Comparison of ENCODE assay signal across 8 mouse cellular contexts in genomic region chr13:63431030-63431856, GRCm38 (mm10).
DNase-seq lines count a peak whose midpoint lies in the region; ATAC-seq and TF ChIP-seq lines count a peak whose summit lies in the region.

No protein-coding gene starts in this region.

- no peaks in the 10 kb centered on the region for H3K27me3 ChIP-seq in E14TG2a.4 (ENCODE audit: insufficient read depth, low read length)
- no peaks in the 10 kb centered on the region for H3K27me3 ChIP-seq in forebrain, embryonic 12.5 days
- no peaks in the 10 kb centered on the region for H3K27me3 ChIP-seq in heart, postnatal 0 days (ENCODE audit: control insufficient read depth, insufficient read depth, low read length)
- no peaks in the 10 kb centered on the region for H3K27me3 ChIP-seq in liver, embryonic 16.5 days (ENCODE audit: control insufficient read depth, insufficient read depth, low read depth, low read length)
- no peaks in the 10 kb centered on the region for H3K27me3 ChIP-seq in neural tube, embryonic 13.5 days
- no peaks in the 10 kb centered on the region for H3K27me3 ChIP-seq in testis, adult 2 months (ENCODE audit: control insufficient read depth, insufficient read depth, low read length)

- TF ChIP-seq EP300 in heart, postnatal 0 days (IDR thresholded peaks at IDR 0.05; ENCODE audit: low read depth), result no peak

- no peaks in the 10 kb centered on the region for H3K9me3 ChIP-seq in E14TG2a.4 (ENCODE audit: low read length)
- no peaks in the 10 kb centered on the region for H3K9me3 ChIP-seq in forebrain, embryonic 12.5 days
- H3K9me3 ChIP-seq in heart, postnatal 0 days (replicated peaks; ENCODE audit: control insufficient read depth, low read length), result no peaks in the 10 kb centered on the region
- H3K9me3 ChIP-seq in liver, embryonic 16.5 days (replicated peaks; ENCODE audit: control insufficient read depth, low read length), result no peaks in the 10 kb centered on the region
- H3K9me3 ChIP-seq in neural tube, embryonic 13.5 days, result no peaks in the 10 kb centered on the region

- peak overlapping the region; percentile 58 for H3K4me2 ChIP-seq in forebrain, embryonic 12.5 days
- peak overlapping the region; percentile 66 for H3K4me2 ChIP-seq in heart, postnatal 0 days (ENCODE audit: low read depth, low read length)
- peak overlapping the region; percentile 90 for H3K4me2 ChIP-seq in liver, embryonic 16.5 days (ENCODE audit: low read depth, low read length)
- H3K4me2 ChIP-seq in neural tube, embryonic 13.5 days, result peak overlapping the region; percentile 63

- peaks cover 23% of the 10 kb centered on the region for H3K4me1 ChIP-seq in E14TG2a.4 (replicated peaks; ENCODE audit: low read depth, low read length)
- H3K4me1 ChIP-seq in forebrain, embryonic 12.5 days, result peaks cover 11% of the 10 kb centered on the region
- H3K4me1 ChIP-seq in heart, postnatal 0 days (ENCODE audit: control insufficient read depth, insufficient read depth), result 0 out of 2 replicates have a peak, but pooled peaks cover 5% of the 10 kb centered on the region
- peaks cover 12% of the 10 kb centered on the region for H3K4me1 ChIP-seq in liver, embryonic 16.5 days (ENCODE audit: control insufficient read depth, low read depth, low read length)
- peaks cover 11% of the 10 kb centered on the region; the same call in 1 of the 2 replicates for H3K4me1 ChIP-seq in neural tube, embryonic 13.5 days (replicated peaks)
- H3K4me1 ChIP-seq in testis, adult 2 months (ENCODE audit: control insufficient read depth, insufficient read depth, low read length), result peaks cover 3% of the 10 kb centered on the region

- no peaks in the 10 kb centered on the region for H3K36me3 ChIP-seq in E14TG2a.4 (ENCODE audit: insufficient read depth, low read length)
- H3K36me3 ChIP-seq in forebrain, embryonic 12.5 days (replicated peaks), result no peaks in the 10 kb centered on the region
- H3K36me3 ChIP-seq in heart, postnatal 0 days (replicated peaks; ENCODE audit: control insufficient read depth, insufficient read depth, low read length), result no peaks in the 10 kb centered on the region
- no peaks in the 10 kb centered on the region for H3K36me3 ChIP-seq in liver, embryonic 16.5 days (ENCODE audit: control insufficient read depth, insufficient read depth)
- H3K36me3 ChIP-seq in neural tube, embryonic 13.5 days, result no peaks in the 10 kb centered on the region
- no peaks in the 10 kb centered on the region for H3K36me3 ChIP-seq in testis, adult 2 months (ENCODE audit: control insufficient read depth, insufficient read depth, low read length)

- peak overlapping the region; percentile 89 for H3K4me3 ChIP-seq in E14TG2a.4 (replicated peaks; ENCODE audit: low read length)
- peak overlapping the region; percentile 49 for H3K4me3 ChIP-seq in forebrain, embryonic 12.5 days (replicated peaks)
- H3K4me3 ChIP-seq in heart, postnatal 0 days (ENCODE audit: low read depth, low read length), result peak overlapping the region; percentile 68
- H3K4me3 ChIP-seq in liver, embryonic 16.5 days (ENCODE audit: low read depth, low read length), result peak overlapping the region; percentile 88
- H3K4me3 ChIP-seq in neural tube, embryonic 13.5 days, result peak overlapping the region; percentile 67
- H3K4me3 ChIP-seq in testis, adult 2 months (ENCODE audit: control insufficient read depth, low read depth, low read length), result peak overlapping the region; percentile 95

- TF ChIP-seq POLR2A in testis, adult 2 months (IDR thresholded peaks at IDR 0.05; ENCODE audit: control insufficient read depth, low read depth, low read length), result peak; percentile 85

- H3K9ac ChIP-seq in forebrain, embryonic 12.5 days, result peak overlapping the region; percentile 58
- peak overlapping the region; percentile 73 for H3K9ac ChIP-seq in heart, postnatal 0 days (replicated peaks; ENCODE audit: low read depth, low read length)
- H3K9ac ChIP-seq in liver, embryonic 16.5 days (ENCODE audit: low read depth, low read length), result peak overlapping the region; percentile 90
- peak overlapping the region; percentile 74 for H3K9ac ChIP-seq in neural tube, embryonic 13.5 days

- no peak for TF ChIP-seq CTCF in E14TG2a.4 (conservative IDR thresholded peaks at IDR 0.05; ENCODE audit: low read length)
- no peak for TF ChIP-seq CTCF in heart, postnatal 0 days (IDR thresholded peaks at IDR 0.05; ENCODE audit: low read depth)
- no peak for TF ChIP-seq CTCF in testis, adult 2 months (IDR thresholded peaks at IDR 0.05; ENCODE audit: control insufficient read depth, insufficient read depth, insufficient replicate concordance, low read depth, low read length)

- peak overlapping the region; percentile 90 for H3K27ac ChIP-seq in forebrain, embryonic 12.5 days
- H3K27ac ChIP-seq in heart, postnatal 0 days (ENCODE audit: low read depth), result peak overlapping the region; percentile 93
- H3K27ac ChIP-seq in liver, embryonic 16.5 days (ENCODE audit: low read length), result peak overlapping the region; percentile 98
- H3K27ac ChIP-seq in neural tube, embryonic 13.5 days (replicated peaks), result peak overlapping the region; percentile 96
- peak overlapping the region; percentile 96 for H3K27ac ChIP-seq in testis, adult 2 months (ENCODE audit: control insufficient read depth, insufficient read depth, low read depth, low read length)

- peak; percentile 96 for ATAC-seq in forebrain, embryonic 12.5 days (ENCODE audit: low FRiP score)
- ATAC-seq in heart, postnatal 0 days (ENCODE audit: insufficient read depth, low read depth), result peak; percentile 88
- peak; percentile 90 for ATAC-seq in liver, embryonic 16.5 days (ENCODE audit: low read depth)
- peak; percentile 98 for ATAC-seq in neural tube, embryonic 13.5 days (ENCODE audit: low read depth)

- DNase-seq in c-Kit-positive CD71-positive TER-119-positive erythroid progenitor cells, embryonic 14.5 days (ENCODE audit: low spot score), result peak; percentile 99
- DNase-seq in heart, postnatal 0 days (ENCODE audit: low spot score), result peak; percentile 92
- DNase-seq in kidney, postnatal 4 days, result peak; percentile 99

- under 1% methylated on average over 69 of the region's 82 CpGs for WGBS in forebrain, embryonic 12.5 days
- under 1% methylated on average over 68 of the region's 82 CpGs for WGBS in heart, postnatal 0 days
- under 1% methylated on average over 74 of the region's 82 CpGs for WGBS in liver, embryonic 16.5 days (ENCODE audit: insufficient replicate concordance)
- WGBS in neural tube, embryonic 13.5 days, result under 1% methylated on average over 78 of the region's 82 CpGs

Comparison
In these comparisons a context has a peak if more than half of its experiments do, and no peak if none do; other contexts are left out.
1. Peak in every context shown above with its lines: DNase-seq, ATAC-seq, H3K4me3 ChIP-seq and H3K27ac ChIP-seq.